Mouse (Mus musculus) urinary bladder, postnatal 4 days (tissue): Measurements from ENCODE around the gene Bmp4.

Experiments used
- DNase-seq, 2 experiments: peaks; one replicate each; pipeline ENCODE4 v3.0.0; 2021 to 2022; ENCODE audit warnings: low spot score in 2 of 2

Gene Bmp4

GRCm38 (mm10) chr14:46390249-46390775, at the start of gene Bmp4:
Gene Bmp4, minus strand, starts transcription at chr14:46390669.
- DNase-seq = peak; percentile 61 to 77

GRCm38 (mm10) chr14:46439461-46440048, 49.1 kb upstream of the Bmp4 start:
- DNase-seq = no peak

- no peak for DNase-seq
Measured at GRCm38 (mm10) chr14:46436471-46437090, 46.1 kb upstream of the Bmp4 start.

- no peak for DNase-seq
Measured at GRCm38 (mm10) chr14:46430231-46430630, 39.8 kb upstream of the Bmp4 start.

GRCm38 (mm10) chr14:46427251-46427650, 36.8 kb upstream of the Bmp4 start:
- no peak for DNase-seq

GRCm38 (mm10) chr14:46421823-46422222, 31.4 kb upstream of the Bmp4 start:
- no peak for DNase-seq

GRCm38 (mm10) chr14:46419269-46419668, 28.8 kb upstream of the Bmp4 start:
- DNase-seq = no peak

- no peak for DNase-seq
Measured at GRCm38 (mm10) chr14:46418371-46419097, 28.1 kb upstream of the Bmp4 start.

- no peak for DNase-seq
Measured at GRCm38 (mm10) chr14:46412497-46413000, 22.1 kb upstream of the Bmp4 start.

GRCm38 (mm10) chr14:46410557-46411120, 20.2 kb upstream of the Bmp4 start:
- DNase-seq = no peak

- no peak for DNase-seq
Measured at GRCm38 (mm10) chr14:46409016-46409415, 18.5 kb upstream of the Bmp4 start.

GRCm38 (mm10) chr14:46408319-46408718, 17.9 kb upstream of the Bmp4 start:
- DNase-seq = no peak

- no peak for DNase-seq
Measured at GRCm38 (mm10) chr14:46399925-46400324, 9.5 kb upstream of the Bmp4 start.

- DNase-seq = peak in 1 of 2 experiments; percentile 39
Measured at GRCm38 (mm10) chr14:46398091-46398695, 7.7 kb upstream of the Bmp4 start.

- no peak for DNase-seq
Measured at GRCm38 (mm10) chr14:46391621-46392170, 1.2 kb upstream of the Bmp4 start.

- DNase-seq = no peak
Measured at GRCm38 (mm10) chr14:46389438-46390248, 826 bp downstream of the Bmp4 start.

GRCm38 (mm10) chr14:46388636-46389035, 1.8 kb downstream of the Bmp4 start:
- no peak for DNase-seq

- DNase-seq = peak; percentile 51 to 74
Measured at GRCm38 (mm10) chr14:46387821-46388481, 2.5 kb downstream of the Bmp4 start.

GRCm38 (mm10) chr14:46387357-46387671, 3.2 kb downstream of the Bmp4 start:
- DNase-seq = peak; percentile 85 to 88
